Mouse (Mus musculus) heart, embryonic 12.5 days (tissue): Measurements from ENCODE around the gene Rlbp1. TPM values are rescaled to one million over a fixed set of nuclear protein-coding genes. Genes with fewer than 3 reads are reported as not detected.

Source experiments
- polyA plus RNA-seq: library from polyadenylated mRNA; unstranded; fragments of >200 nt; fragmentation: Nextera tagmentation; extraction: Ambion mirVana; gene quantifications from 2 replicates; pipeline ENCODE4 v1.2.1, GENCODE M21; 2016

Gene Rlbp1
- polyA plus RNA-seq, 1 experiment from 2014 or later: not detected

Other genes starting within 250 kb of the Rlbp1 start
- 263 and 264 TPM in 2 replicates for gene Mfge8, start 238.0 kb downstream of the Rlbp1 start, polyA plus RNA-seq
- gene Abhd2, start 113.8 kb downstream of the Rlbp1 start, polyA plus RNA-seq: 5.6 and 5.8 TPM in 2 replicates
- 12.0 and 12.2 TPM in 2 replicates for gene Fanci, start 4.9 kb upstream of the Rlbp1 start, polyA plus RNA-seq
- 37.9 and 39.6 TPM in 2 replicates for gene Polg, start 79.3 kb upstream of the Rlbp1 start, polyA plus RNA-seq
- 0.14 TPM in 1 of 2 replicates, not detected in the other for gene Rhcg, start 230.6 kb upstream of the Rlbp1 start, polyA plus RNA-seq